Mouse (Mus musculus): ENCODE measurements at regions not wholly inside any gene's neighbourhood (a gene's known extent, or its start where the extent isn't known, plus 50 kb on each side); places are given as distances from the start of the nearest gene placed in this dataset.

DNA sequence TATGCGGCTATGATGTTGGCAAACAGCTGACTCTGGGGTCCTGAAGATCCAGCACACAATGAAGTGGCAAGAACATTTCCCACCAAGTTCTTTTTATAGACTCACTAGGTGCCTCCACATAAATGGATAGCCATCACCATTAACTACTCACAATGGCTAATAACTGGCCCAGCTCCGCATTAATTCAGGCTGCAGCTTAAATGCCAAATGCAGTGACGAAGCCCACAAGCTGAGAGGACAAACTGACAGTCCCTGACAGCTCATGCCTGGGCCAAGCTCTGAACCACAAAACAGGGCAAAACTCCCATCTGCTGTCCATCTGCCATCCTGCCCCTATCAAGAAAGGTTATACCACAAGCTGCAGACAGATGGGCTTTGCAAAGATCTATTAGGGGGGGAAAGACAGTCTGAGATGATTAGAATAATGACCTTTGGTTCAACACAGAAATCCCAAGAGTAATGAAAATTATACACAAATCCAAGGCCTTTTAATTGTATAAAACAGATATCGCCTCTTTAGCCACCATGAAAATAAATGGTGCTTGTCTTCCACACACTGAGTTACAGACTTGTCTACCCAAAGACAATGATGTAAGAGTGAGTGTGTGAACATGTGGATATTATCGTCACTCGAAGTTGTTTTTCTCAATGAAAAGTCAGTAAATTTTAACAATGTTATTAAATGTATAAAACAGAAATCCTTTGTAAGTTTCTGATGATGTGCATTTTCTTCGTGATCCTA is 224.1 kb downstream of the Gm11361 start:
- no peak for DNase-seq (ENCODE audit: inconsistent age in 2 of 2, low spot score in 1 of 2)

DNA sequence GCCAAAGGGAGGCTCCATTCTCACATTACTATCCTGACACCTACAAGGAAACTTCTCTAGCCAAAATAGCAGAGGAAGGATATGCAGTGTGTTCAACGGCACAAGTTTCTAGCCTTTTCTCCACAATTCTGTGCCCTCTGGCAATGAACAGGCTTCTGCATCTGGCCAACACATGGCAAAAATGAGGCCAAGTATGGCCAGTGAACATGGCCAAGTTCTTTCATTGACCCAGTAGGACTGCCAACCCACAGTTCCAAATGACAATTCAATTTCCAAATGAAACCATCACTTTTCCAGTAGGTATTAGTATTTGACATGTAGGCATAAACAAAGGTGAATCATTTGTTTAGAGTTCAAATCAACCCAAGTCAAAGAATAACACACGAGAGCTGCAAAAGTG is 208.8 kb downstream of the Gm11361 start:
- DNase-seq (ENCODE audit: inconsistent age in 2 of 2, low spot score in 1 of 2) = no peak

DNA sequence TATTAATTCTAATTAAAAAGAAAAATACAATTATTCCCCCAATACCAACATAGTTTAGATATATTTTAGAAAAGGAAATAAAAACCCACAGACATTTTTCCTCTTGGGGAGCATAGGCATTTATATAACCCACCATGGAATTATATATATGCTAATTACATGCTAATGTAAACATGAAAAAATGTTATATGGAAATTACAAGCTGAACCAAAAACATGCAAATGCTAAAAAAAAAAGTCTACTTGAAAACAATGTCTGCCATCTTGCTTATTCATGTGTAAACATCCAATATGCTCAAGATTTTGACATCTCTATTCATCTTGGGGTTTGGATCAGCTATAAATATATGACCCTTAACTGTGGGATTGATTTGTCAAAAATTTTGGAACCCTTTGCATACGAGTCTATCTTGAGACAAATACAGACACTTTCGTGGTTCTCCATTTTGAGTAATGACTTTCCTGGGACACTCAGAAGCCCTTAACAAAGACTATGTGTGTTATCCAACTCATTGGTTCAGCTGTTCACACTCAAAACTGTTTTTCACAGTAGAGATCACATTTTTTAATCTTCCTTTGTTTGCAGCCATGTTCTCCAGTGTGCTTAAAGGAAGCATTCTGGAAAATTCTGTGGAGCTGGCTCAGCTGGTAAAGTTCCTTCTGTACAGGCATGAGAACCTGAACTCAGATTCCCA is 208.0 kb downstream of the Gm11361 start:
- no peak for DNase-seq (ENCODE audit: inconsistent age in 2 of 2, low spot score in 1 of 2)

DNA sequence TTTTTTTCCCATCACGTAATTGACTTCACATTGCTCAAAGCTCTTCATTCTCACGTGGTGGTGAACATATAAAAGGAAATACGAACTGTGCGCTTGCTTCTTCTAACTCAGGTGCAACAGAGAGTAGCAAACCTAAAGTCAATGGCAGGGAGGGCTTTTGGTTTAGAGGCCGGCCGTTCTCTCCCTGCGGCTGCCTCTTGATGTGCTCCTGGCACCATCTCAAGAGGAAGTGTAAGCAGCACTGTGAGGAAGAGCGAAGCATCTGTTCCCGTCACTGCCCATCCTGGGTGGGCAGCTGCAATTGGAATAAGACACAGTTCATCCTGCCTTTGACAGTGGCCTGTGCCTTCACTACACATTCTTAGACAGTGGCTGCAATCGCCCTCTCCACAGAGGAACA is 204.0 kb downstream of the Gm11361 start:
- DNase-seq (ENCODE audit: inconsistent age in 2 of 2, low spot score in 1 of 2) = no peak

DNA sequence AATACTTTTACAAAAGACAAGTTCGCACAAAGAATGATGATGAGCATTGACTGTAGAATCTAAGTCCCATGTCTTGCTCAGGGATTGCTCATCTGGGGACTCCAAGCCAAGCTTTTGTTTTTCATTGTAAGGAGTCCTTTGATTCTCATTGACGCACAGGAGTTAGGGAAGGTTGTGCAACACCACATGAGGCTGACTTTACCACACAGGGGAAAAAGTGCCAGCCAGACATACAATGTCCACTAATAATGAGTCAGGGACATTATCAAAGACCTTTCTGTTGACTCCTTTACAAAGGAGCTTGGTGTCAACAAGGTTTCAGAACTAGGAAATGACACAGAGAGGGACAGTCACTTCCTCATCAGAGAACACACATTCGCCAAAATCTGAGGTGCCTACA is 200.1 kb downstream of the Gm11361 start:
- DNase-seq (ENCODE audit: inconsistent age in 2 of 2, low spot score in 1 of 2) = peak in 1 of 2 experiments; percentile 48

GRCm38 (mm10) chr13:28455878-28456277 is 198.6 kb downstream of the Gm11361 start:
- DNase-seq (ENCODE audit: inconsistent age in 2 of 2, low spot score in 1 of 2) = no peak

- DNase-seq (ENCODE audit: inconsistent age in 2 of 2, low spot score in 1 of 2) = no peak
Measured at GRCm38 (mm10) chr13:28455016-28455415, 197.7 kb downstream of the Gm11361 start.

- no peak for DNase-seq (ENCODE audit: inconsistent age in 2 of 2, low spot score in 1 of 2)
Measured at GRCm38 (mm10) chr13:28450699-28451445, 193.5 kb downstream of the Gm11361 start.

- DNase-seq (ENCODE audit: inconsistent age in 2 of 2, low spot score in 1 of 2) = no peak
Measured at GRCm38 (mm10) chr13:28449026-28449425, 191.7 kb downstream of the Gm11361 start.

- no peak for DNase-seq (ENCODE audit: inconsistent age in 2 of 2, low spot score in 1 of 2)
Measured at GRCm38 (mm10) chr13:28442250-28442649, 184.9 kb downstream of the Gm11361 start.

DNA sequence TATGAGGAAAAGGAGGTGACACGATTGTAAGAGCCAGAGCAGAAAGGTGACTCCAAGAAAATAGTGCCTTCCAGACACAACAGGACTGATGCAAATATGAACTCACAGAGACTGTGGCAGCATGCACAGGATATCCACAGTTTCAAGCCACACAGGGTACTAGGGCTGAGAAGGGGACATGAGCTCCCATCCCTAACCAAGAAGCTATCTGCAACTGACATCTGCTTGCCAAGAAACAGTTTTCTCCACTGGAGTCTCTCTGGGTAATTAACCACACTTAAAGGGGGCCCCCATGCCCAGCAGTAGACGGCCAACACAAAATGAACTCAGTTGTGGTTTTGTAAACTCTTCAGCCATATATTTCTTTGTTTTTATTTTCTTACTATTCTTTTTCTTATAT is 176.1 kb downstream of the Gm11361 start:
- DNase-seq (ENCODE audit: inconsistent age in 2 of 2, low spot score in 1 of 2) = no peak

DNA sequence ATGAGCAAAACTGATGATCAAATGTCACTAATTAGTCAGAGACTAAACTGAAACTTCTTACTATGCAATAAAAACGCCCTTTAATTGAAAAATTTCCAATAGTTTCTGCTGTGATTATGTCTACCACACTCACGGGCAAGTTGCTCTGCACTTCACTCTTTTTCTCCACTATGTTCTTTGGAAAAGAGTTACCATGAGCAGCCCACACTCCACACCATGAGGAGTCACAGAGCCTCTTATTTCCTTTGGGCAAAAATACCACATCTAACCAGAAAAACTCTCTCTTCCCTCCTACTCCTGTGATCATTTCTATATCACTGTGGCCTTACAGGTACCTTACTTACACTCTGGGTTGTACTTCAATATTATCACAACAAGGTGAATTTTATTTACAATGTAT is 174.7 kb downstream of the Gm11361 start:
- no peak for DNase-seq (ENCODE audit: inconsistent age in 2 of 2, low spot score in 1 of 2)

DNA sequence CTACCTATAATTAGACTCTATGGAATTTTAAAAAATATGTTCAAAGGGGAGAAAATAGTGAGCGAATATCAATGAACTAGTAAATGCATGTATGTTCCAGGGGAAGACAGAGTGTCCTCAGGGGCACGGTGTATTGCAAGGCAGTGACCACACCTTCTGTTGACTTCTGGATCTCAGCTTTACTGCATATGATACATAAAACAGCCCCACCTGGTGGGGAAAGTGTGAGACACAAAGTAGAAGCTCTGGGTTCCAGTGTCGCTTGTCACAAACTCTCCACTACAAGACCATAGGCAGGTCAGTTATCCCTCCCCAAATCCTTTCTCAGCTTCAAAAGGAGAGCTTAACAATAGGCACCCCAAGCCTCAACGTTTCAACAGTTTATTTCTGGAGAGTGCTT is 168.8 kb downstream of the Gm11361 start:
- DNase-seq (ENCODE audit: inconsistent age in 2 of 2, low spot score in 1 of 2) = peak in 1 of 2 experiments; percentile 57

DNA sequence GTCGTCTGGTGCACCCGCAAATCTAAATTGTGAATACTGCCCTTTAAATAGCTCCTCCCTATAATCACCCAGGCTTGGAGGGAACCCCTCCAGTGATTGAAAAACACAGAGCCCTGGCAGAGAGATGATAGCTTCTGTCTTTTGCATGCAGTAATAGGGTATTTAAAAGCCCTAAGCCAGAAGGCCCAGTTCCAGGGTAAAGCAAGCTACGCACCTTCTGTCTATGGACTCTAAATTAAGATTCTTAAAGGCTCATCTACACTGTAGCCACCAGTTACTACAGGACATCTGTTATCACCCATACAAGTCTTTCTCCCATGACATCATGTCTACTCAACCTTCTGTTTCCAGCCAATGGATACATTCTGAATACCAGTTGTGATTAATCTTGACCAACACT is 167.8 kb downstream of the Gm11361 start:
- DNase-seq (ENCODE audit: inconsistent age in 2 of 2, low spot score in 1 of 2) = no peak

GRCm38 (mm10) chr13:28424446-28425059 is 167.2 kb downstream of the Gm11361 start:
- peak; percentile 11 to 50 for DNase-seq (ENCODE audit: inconsistent age in 2 of 2, low spot score in 1 of 2)

DNA sequence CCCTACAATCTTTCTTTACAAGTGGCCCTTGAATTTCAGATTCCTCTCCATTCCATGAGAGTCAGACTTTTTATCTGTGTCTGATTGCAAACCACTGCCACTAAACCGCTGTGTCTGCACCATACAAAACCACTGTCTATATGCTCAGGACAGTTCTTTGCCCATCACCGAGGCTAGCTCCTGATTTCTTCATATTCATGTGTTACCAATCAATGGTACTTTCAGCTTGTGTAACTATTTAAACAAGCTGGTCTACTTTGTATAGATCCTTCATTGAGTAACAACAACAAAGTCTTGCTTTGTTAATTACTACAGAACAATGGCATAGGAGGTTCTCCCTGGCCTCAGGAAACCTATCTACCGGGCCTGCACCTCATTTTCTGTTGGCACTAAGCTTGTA is 164.0 kb downstream of the Gm11361 start:
- no peak for DNase-seq (ENCODE audit: inconsistent age in 2 of 2, low spot score in 1 of 2)

DNA sequence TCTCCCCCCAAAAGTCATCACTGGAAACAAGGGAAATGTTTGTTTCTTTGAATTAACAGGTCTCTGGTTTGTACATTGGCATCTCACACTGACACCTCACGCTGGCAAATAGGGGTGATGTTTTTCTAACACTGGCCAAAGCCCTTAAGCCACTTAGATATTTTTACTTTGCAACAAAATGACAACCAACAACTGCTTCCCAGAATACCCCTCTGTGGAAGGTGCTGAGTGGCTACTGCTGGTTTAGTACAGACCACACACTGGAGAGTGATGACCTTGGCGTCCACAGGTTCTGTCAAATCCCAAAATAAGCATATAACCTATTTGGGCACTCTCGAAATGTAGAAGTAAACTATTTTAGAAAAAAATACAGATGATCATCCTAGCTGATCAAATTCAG is 163.3 kb downstream of the Gm11361 start:
- DNase-seq (ENCODE audit: inconsistent age in 2 of 2, low spot score in 1 of 2) = no peak

- DNase-seq (ENCODE audit: inconsistent age in 2 of 2, low spot score in 1 of 2) = peak; percentile 27 to 35
Measured at GRCm38 (mm10) chr13:28419950-28420381, 162.6 kb downstream of the Gm11361 start.

DNA sequence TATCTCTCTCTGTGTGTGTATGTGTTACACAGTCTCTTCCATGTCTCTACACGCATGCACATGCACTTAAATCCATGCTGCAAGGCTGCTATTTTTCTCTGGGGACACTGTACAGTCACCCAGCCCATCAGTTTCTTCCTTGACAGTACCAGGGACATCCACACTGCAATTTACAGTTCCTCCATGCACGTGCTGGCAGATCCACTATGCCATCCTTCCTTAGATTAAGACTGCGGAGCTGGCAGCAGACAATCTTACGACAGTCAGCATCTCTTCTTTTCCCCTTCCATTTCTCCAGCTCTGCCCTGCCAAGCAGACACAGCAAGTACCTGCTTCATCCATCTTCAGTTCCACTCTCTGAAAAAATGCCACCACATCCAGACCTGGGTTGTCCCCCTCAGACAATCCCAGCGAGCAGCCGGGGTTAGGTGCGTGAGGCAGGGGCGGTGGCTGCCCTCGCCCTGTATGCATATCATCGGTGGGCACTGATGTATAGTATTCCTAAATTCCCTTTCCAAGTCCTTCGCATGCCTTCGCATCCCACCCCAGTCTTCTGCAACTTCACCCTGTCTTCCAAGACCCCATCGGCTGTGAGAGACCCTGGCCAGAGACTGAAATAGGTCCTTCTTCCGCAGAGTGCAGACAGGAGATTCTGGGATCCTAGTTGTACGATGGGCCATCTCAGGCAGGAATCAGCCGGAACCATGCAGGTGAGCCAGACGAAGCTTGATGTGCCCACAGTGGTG is 161.8 kb downstream of the Gm11361 start:
- no peak for DNase-seq (ENCODE audit: inconsistent age in 2 of 2, low spot score in 1 of 2)

- DNase-seq (ENCODE audit: inconsistent age in 2 of 2, low spot score in 1 of 2) = peak; percentile 18 to 66
Measured at GRCm38 (mm10) chr13:28417929-28418881, 160.9 kb downstream of the Gm11361 start.
